Mouse (Mus musculus) G1E (cell line): ENCODE data around the gene Gmds.

Source experiments
- CTCF ChIP-seq: IDR thresholded peaks from 2 replicates; pipeline ENCODE4 v1.5.1; 2012; ENCODE audit warnings: low read depth, low read length, inconsistent platforms, mixed read lengths
- GATA1 ChIP-seq: IDR thresholded peaks from 2 replicates; pipeline ENCODE4 v1.6.1; 2012; ENCODE audit warnings: borderline replicate concordance, low read length, inconsistent platforms, mixed read lengths
- POLR2AphosphoS5 ChIP-seq: IDR thresholded peaks from 2 replicates; pipeline ENCODE4 v1.6.1; 2012; ENCODE audit warnings: low read depth, low read length, inconsistent platforms; ENCODE audit not compliant: insufficient replicate concordance
- TAL1 ChIP-seq: conservative IDR thresholded peaks from 2 replicates; pipeline ENCODE4 v1.6.1; 2012; ENCODE audit warnings: low read depth, low read length, inconsistent platforms, mixed read lengths

DNA sequence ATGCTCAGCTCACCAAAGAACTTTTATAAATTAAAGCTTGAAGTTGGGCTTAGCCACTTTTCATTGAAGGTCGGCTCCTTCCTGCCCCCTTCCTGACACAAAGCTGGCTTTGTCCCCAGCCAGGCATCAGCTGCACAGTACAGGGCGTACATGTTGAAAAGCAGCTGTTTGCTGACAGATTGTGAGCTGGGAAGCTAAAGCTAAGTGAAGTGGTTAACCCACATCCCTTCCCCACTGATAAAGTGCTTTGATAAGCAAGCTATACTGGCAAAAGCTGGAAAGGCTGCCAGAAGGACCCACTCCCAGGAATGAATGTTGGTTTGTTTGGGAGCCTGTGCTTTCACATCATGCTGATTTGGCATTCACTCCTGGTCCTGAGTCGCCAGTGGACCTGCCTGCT, 158.6 kb downstream of the Gmds start:
- TF ChIP-seq CTCF (no peak), TAL1 (no peak), POLR2AphosphoS5 (no peak), GATA1 (no peak)
